Mouse (Mus musculus): Measurements from ENCODE around the gene Itga6. TPM values are rescaled to one million over a fixed set of nuclear protein-coding genes. Genes with fewer than 3 reads are reported as not detected.

The Itga6 gene
- polyA plus RNA-seq, 1 experiment = 151 TPM

GRCm38 (mm10) chr2:71868256-71868655 is 122.8 kb downstream of the Itga6 start:
- peak overlapping the region; percentile 66 for H3K4me3 ChIP-seq (ENCODE audit: low read depth, low read length)

GRCm38 (mm10) chr2:71872141-71872540 is 126.7 kb downstream of the Itga6 start:
- H3K4me3 ChIP-seq (ENCODE audit: low read depth, low read length) = no peak overlapping the region

More at GRCm38 (mm10) chr2:71868256-71868655, 122.8 kb downstream of the Itga6 start:
- Histone ChIP-seq H3K27ac (ENCODE audit: insufficient read depth, low read length) (peak overlapping the region; percentile 100), H3K4me1 (ENCODE audit: control insufficient read depth, insufficient read depth, low read length) (peaks cover 1% of the 10 kb centered on the region), H3K9ac (ENCODE audit: low read depth, poor library complexity, severe bottlenecking) (peak overlapping the region; percentile 78), H3K27me3 (ENCODE audit: control insufficient read depth, insufficient read depth, low read length, poor library complexity, severe bottlenecking) (no peaks in the 10 kb centered on the region), H3K9me3 (replicated peaks; ENCODE audit: control insufficient read depth, insufficient read depth, low read length, poor library complexity, severe bottlenecking) (no peaks in the 10 kb centered on the region), H3K36me3 (ENCODE audit: control insufficient read depth, insufficient read depth, low read length, poor library complexity, severe bottlenecking) (no peaks in the 10 kb centered on the region)
- TF ChIP-seq POLR2A (IDR thresholded peaks at IDR 0.05; ENCODE audit: insufficient read depth, low read length) = peak; percentile 34
- no peak for TF ChIP-seq EP300 (IDR thresholded peaks at IDR 0.05; ENCODE audit: insufficient read depth, low read depth, low read length)
- TF ChIP-seq CTCF (IDR thresholded peaks at IDR 0.05; ENCODE audit: low read depth, low read length) = no peak

GRCm38 (mm10) chr2:71872801-71873443 is 127.5 kb downstream of the Itga6 start, which contains the start of gene Pdk1:
Gene Pdk1 (plus strand): TSS chr2:71873224.
- Histone ChIP-seq H3K27me3 (ENCODE audit: control insufficient read depth, insufficient read depth, low read length, poor library complexity, severe bottlenecking) (no peaks in the 10 kb centered on the region), H3K36me3 (ENCODE audit: control insufficient read depth, insufficient read depth, low read length, poor library complexity, severe bottlenecking) (peaks cover 19% of the 10 kb centered on the region), H3K4me1 (ENCODE audit: control insufficient read depth, insufficient read depth, low read length) (no peaks in the 10 kb centered on the region), H3K27ac (ENCODE audit: insufficient read depth, low read length) (peak within 1 kb of the TSS; percentile 46), H3K9me3 (replicated peaks; ENCODE audit: control insufficient read depth, insufficient read depth, low read length, poor library complexity, severe bottlenecking) (no peaks in the 10 kb centered on the region), H3K9ac (ENCODE audit: low read depth, poor library complexity, severe bottlenecking) (peak within 1 kb of the TSS; percentile 73), H3K4me3 (ENCODE audit: low read depth, low read length) (peak within 1 kb of the TSS; percentile 77)
- peak; percentile 81 for TF ChIP-seq EP300 (IDR thresholded peaks at IDR 0.05; ENCODE audit: insufficient read depth, low read depth, low read length)
- TF ChIP-seq CTCF (IDR thresholded peaks at IDR 0.05; ENCODE audit: low read depth, low read length) = no peak
- peak; percentile 14 for TF ChIP-seq POLR2A (IDR thresholded peaks at IDR 0.05; ENCODE audit: insufficient read depth, low read length)

More at GRCm38 (mm10) chr2:71872141-71872540, 126.7 kb downstream of the Itga6 start:
- Histone ChIP-seq H3K9me3 (replicated peaks; ENCODE audit: control insufficient read depth, insufficient read depth, low read length, poor library complexity, severe bottlenecking) (no peaks in the 10 kb centered on the region), H3K36me3 (ENCODE audit: control insufficient read depth, insufficient read depth, low read length, poor library complexity, severe bottlenecking) (peaks cover 13% of the 10 kb centered on the region), H3K4me1 (ENCODE audit: control insufficient read depth, insufficient read depth, low read length) (no peaks in the 10 kb centered on the region), H3K27ac (ENCODE audit: insufficient read depth, low read length) (peak overlapping the region; percentile 46), H3K27me3 (ENCODE audit: control insufficient read depth, insufficient read depth, low read length, poor library complexity, severe bottlenecking) (no peaks in the 10 kb centered on the region), H3K9ac (ENCODE audit: low read depth, poor library complexity, severe bottlenecking) (peak overlapping the region; percentile 3; the same call in 1 of the 2 replicates)
- no peak for TF ChIP-seq POLR2A (IDR thresholded peaks at IDR 0.05; ENCODE audit: insufficient read depth, low read length)
- TF ChIP-seq EP300 (IDR thresholded peaks at IDR 0.05; ENCODE audit: insufficient read depth, low read depth, low read length) = no peak
- TF ChIP-seq CTCF (IDR thresholded peaks at IDR 0.05; ENCODE audit: low read depth, low read length) = no peak

GRCm38 (mm10) chr2:71873474-71874322 is 128.3 kb downstream of the Itga6 start:
- no peaks in the 10 kb centered on the region for H3K27me3 ChIP-seq (ENCODE audit: control insufficient read depth, insufficient read depth, low read length, poor library complexity, severe bottlenecking)
- no peak for TF ChIP-seq EP300 (IDR thresholded peaks at IDR 0.05; ENCODE audit: insufficient read depth, low read depth, low read length)
- TF ChIP-seq CTCF (IDR thresholded peaks at IDR 0.05; ENCODE audit: low read depth, low read length) = no peak
- TF ChIP-seq POLR2A (IDR thresholded peaks at IDR 0.05; ENCODE audit: insufficient read depth, low read length) = no peak
- H3K4me1 ChIP-seq (ENCODE audit: control insufficient read depth, insufficient read depth, low read length) = no peaks in the 10 kb centered on the region
- H3K36me3 ChIP-seq (ENCODE audit: control insufficient read depth, insufficient read depth, low read length, poor library complexity, severe bottlenecking) = peaks cover 23% of the 10 kb centered on the region
- peak overlapping the region; percentile 73 for H3K9ac ChIP-seq (ENCODE audit: low read depth, poor library complexity, severe bottlenecking)
- H3K4me3 ChIP-seq (ENCODE audit: low read depth, low read length) = peak overlapping the region; percentile 77
- H3K9me3 ChIP-seq (replicated peaks; ENCODE audit: control insufficient read depth, insufficient read depth, low read length, poor library complexity, severe bottlenecking) = no peaks in the 10 kb centered on the region
- H3K27ac ChIP-seq (ENCODE audit: insufficient read depth, low read length) = 0 out of 2 replicates have a peak overlapping the region, but pooled peaks have one; percentile 3

GRCm38 (mm10) chr2:71874422-71874821 is 129.0 kb downstream of the Itga6 start:
- H3K36me3 ChIP-seq (ENCODE audit: control insufficient read depth, insufficient read depth, low read length, poor library complexity, severe bottlenecking) = peaks cover 27% of the 10 kb centered on the region
- no peaks in the 10 kb centered on the region for H3K27me3 ChIP-seq (ENCODE audit: control insufficient read depth, insufficient read depth, low read length, poor library complexity, severe bottlenecking)
- no peaks in the 10 kb centered on the region for H3K9me3 ChIP-seq (replicated peaks; ENCODE audit: control insufficient read depth, insufficient read depth, low read length, poor library complexity, severe bottlenecking)
- no peak overlapping the region for H3K27ac ChIP-seq (ENCODE audit: insufficient read depth, low read length)
- H3K9ac ChIP-seq (ENCODE audit: low read depth, poor library complexity, severe bottlenecking) = peak overlapping the region; percentile 73
- no peak for TF ChIP-seq EP300 (IDR thresholded peaks at IDR 0.05; ENCODE audit: insufficient read depth, low read depth, low read length)
- TF ChIP-seq CTCF (IDR thresholded peaks at IDR 0.05; ENCODE audit: low read depth, low read length) = no peak
- no peak for TF ChIP-seq POLR2A (IDR thresholded peaks at IDR 0.05; ENCODE audit: insufficient read depth, low read length)
- H3K4me3 ChIP-seq (ENCODE audit: low read depth, low read length) = peak overlapping the region; percentile 84
- no peaks in the 10 kb centered on the region for H3K4me1 ChIP-seq (ENCODE audit: control insufficient read depth, insufficient read depth, low read length)
